Mouse (Mus musculus) hindbrain, postnatal 0 days (tissue): Measurements from ENCODE around the gene A630095N17Rik. TPM values are rescaled to one million over a fixed set of nuclear protein-coding genes. Genes with fewer than 3 reads are reported as not detected.

Experiments
- ATAC-seq: fragments of 200-750 bp; cut with Nextera tagmentation; 2 replicates; pipeline ENCODE4 v1.8.0; 2017; ENCODE audit warnings: mild to moderate bottlenecking, moderate TSS enrichment, moderate library complexity
- DNase-seq: peaks from one replicate; pipeline ENCODE4 v3.0.0-alpha.2; 2015; ENCODE audit warnings: low spot score
- H3K27ac ChIP-seq: fragments of 300-500 bp; sonication (generic); 2 replicates; pipeline ENCODE4 v1.5.1; 2014; ENCODE audit warnings: mild to moderate bottlenecking
- H3K27me3 ChIP-seq: fragments of 300-500 bp; sonication (generic); 2 replicates; pipeline ENCODE4 v1.6.1; 2014; ENCODE audit warnings: low read length, mixed read lengths; ENCODE audit not compliant: insufficient read depth
- H3K36me3 ChIP-seq: fragments of 300-500 bp; sonication (generic); 2 replicates; pipeline ENCODE4 v1.6.1; 2014; ENCODE audit warnings: low read length, mixed read lengths; ENCODE audit not compliant: insufficient read depth
- H3K4me1 ChIP-seq: fragments of 300-500 bp; sonication (generic); 2 replicates; pipeline ENCODE4 v1.6.1; 2014; ENCODE audit warnings: antibody characterized with exemption, low read length, mixed read lengths; ENCODE audit not compliant: insufficient read depth
- H3K4me2 ChIP-seq: fragments of 300-500 bp; sonication (generic); 2 replicates; pipeline ENCODE4 v1.6.1; 2014; ENCODE audit warnings: low read depth, mild to moderate bottlenecking, low read length, moderate library complexity, mixed read lengths
- H3K4me3 ChIP-seq: fragments of 300-500 bp; sonication (generic); 2 replicates; pipeline ENCODE4 v1.5.1; 2014; ENCODE audit warnings: low read length
- H3K9ac ChIP-seq: fragments of 300-500 bp; sonication (generic); replicated peaks from 2 replicates; pipeline ENCODE4 v1.6.1; 2014; ENCODE audit warnings: mild to moderate bottlenecking, low read length, moderate library complexity, mixed read lengths
- H3K9me3 ChIP-seq: fragments of 300-500 bp; sonication (generic); 2 replicates; pipeline ENCODE4 v1.6.1; 2016; ENCODE audit warnings: low read length, mixed read lengths
- CTCF ChIP-seq: IDR thresholded peaks from 2 replicates; pipeline ENCODE4 v1.5.1; 2016; ENCODE audit warnings: antibody characterized with exemption, control low read depth, low read depth
- WGBS: fragments of 180-500 bp; shearing (Covaris S2); extraction: QIAGEN DNeasy Blood & Tissue Kit; methylation state at CpG from one replicate; pipeline ENCODE4 v1.1.7; 2014; 5-methylcytosine and 5-hydroxymethylcytosine counted together
- polyA plus RNA-seq: library from polyadenylated mRNA; unstranded; fragments of >200 nt; fragmentation: Nextera tagmentation; extraction: Ambion mirVana; gene quantifications from 2 replicates; pipeline ENCODE4 v1.2.1, GENCODE M21; 2015
- total RNA-seq: library from RNA; depleted of rRNA; stranded (reverse); fragments of >200 nt; gene quantifications from 2 replicates; pipeline ENCODE4 v1.2.3, GENCODE M21; 2014; rRNA removed

Gene A630095N17Rik
- total RNA-seq: not detected in 2 replicates
- 0.29 and 0.31 TPM in 2 replicates for polyA plus RNA-seq

DNA sequence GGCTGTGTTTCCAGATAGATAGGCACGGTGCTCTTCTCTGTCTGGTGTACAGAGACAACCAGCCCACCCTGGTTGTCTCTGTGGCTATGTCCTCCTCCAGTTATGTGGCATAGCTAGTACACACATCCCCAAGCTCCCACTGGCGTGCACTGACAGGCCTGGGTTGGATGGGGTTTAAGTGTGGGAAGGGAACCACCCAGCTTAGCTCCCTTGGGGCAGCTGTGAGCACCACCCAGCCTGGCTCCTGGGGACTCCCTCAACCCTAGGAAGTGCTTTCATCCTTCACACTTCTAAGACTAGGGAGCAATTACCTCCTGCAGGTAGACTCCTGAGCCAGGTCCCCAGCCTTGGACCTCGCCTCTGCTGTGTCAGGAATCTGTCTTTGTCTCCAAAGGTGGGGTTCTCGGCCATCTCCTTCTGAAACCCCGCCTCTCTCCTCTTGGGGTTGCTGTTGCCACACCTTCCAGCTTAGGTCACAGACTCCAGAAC lies at the start of gene A630095N17Rik:
Gene A630095N17Rik, minus strand, starts transcription at position 439 of the 489 bp plus-strand sequence.
- no peaks in the 10 kb centered on the region for H3K36me3 ChIP-seq
- H3K4me2 ChIP-seq: no peak within 1 kb of the TSS
- H3K9me3 ChIP-seq: no peaks in the 10 kb centered on the region
- no peaks in the 10 kb centered on the region for H3K27me3 ChIP-seq
- TF ChIP-seq CTCF: no peak
- WGBS: 72% methylated on average over 5 of the region's 5 CpGs
- H3K4me1 ChIP-seq: 0 out of 2 replicates have a peak, but pooled peaks cover 4% of the 10 kb centered on the region
- H3K9ac ChIP-seq: no peak within 1 kb of the TSS
- H3K4me3 ChIP-seq: no peak within 1 kb of the TSS
- H3K27ac ChIP-seq: no peak within 1 kb of the TSS
- no peak for ATAC-seq
- no peak for DNase-seq

GRCm38 (mm10) chr1:75278228-75278627 lies 46.3 kb upstream of the A630095N17Rik start, which contains the start of gene Resp18:
Resp18 (minus strand) TSS chr1:75278415.
- WGBS: 4% methylated on average over 13 of the region's 13 CpGs
- H3K4me3 ChIP-seq: peak within 1 kb of the TSS; percentile 46
- no peaks in the 10 kb centered on the region for H3K4me1 ChIP-seq
- ATAC-seq (peak; percentile 81), DNase-seq (peak; percentile 69)
- no peaks in the 10 kb centered on the region for H3K36me3 ChIP-seq
- no peaks in the 10 kb centered on the region for H3K9me3 ChIP-seq
- H3K9ac ChIP-seq: peak within 1 kb of the TSS; percentile 53
- TF ChIP-seq CTCF: peak; percentile 13; the same call in 1 of the 2 replicates
- peak within 1 kb of the TSS; percentile 60 for H3K4me2 ChIP-seq
- H3K27me3 ChIP-seq: no peaks in the 10 kb centered on the region
- H3K27ac ChIP-seq: peak within 1 kb of the TSS; percentile 54

DNA sequence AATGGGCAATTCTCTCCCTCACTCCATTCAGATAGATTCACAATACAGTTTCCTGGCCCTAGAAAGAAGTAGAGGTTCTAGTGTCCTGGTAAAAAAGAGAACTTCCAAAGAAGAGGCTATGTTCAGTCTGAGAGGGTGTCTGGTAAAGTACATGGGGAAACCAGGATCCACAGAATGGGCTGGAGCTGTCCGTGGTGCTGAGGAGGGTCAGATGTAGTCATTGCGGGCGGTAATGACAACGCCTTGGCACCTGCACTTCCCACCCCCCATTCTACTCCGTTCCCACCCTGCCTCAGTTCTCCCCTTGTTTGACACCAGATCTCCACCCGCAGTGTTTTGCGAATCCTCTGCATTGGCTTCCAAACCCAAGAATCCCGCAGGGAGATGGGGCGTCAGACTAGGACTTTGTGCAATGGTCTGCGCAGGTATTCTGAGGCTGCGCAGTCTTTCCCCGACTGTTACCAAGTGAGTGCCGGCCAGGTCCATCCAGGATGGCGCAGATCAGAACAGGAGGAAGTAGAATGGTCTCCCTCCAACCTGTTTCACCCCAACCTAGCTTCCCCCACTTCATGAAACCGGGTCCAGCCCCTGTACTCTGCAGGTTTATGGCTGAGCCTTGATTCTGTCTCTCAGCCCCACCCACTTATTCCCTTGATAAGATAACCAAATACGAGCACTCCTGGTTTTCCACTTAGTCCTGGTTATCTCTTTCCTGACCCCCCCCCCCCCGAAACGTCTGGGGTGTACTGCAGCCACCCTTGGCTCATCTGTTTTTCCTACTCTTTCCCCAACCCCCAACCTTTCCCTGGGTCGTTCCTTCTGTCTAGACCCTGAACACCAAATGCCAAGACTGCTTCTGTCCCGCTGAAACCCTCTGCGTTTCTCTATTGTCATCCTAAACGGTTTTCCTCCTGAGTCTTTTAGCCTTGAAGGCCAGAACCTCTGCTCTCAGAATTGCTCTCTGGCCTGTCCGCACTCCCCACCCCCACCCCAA lies 45.6 kb upstream of the A630095N17Rik start:
- Histone ChIP-seq H3K4me3 (peak overlapping the region; percentile 46), H3K36me3 (no peaks in the 10 kb centered on the region), H3K9ac (peak overlapping the region; percentile 53), H3K27me3 (no peaks in the 10 kb centered on the region), H3K4me1 (no peaks in the 10 kb centered on the region), H3K9me3 (no peaks in the 10 kb centered on the region), H3K4me2 (peak overlapping the region; percentile 60), H3K27ac (peak overlapping the region; percentile 54; the same call in 1 of the 2 replicates)
- WGBS: 3% methylated on average over 23 of the region's 23 CpGs
- ATAC-seq (peak; percentile 85), DNase-seq (peak; percentile 68)
- no peak for TF ChIP-seq CTCF

DNA sequence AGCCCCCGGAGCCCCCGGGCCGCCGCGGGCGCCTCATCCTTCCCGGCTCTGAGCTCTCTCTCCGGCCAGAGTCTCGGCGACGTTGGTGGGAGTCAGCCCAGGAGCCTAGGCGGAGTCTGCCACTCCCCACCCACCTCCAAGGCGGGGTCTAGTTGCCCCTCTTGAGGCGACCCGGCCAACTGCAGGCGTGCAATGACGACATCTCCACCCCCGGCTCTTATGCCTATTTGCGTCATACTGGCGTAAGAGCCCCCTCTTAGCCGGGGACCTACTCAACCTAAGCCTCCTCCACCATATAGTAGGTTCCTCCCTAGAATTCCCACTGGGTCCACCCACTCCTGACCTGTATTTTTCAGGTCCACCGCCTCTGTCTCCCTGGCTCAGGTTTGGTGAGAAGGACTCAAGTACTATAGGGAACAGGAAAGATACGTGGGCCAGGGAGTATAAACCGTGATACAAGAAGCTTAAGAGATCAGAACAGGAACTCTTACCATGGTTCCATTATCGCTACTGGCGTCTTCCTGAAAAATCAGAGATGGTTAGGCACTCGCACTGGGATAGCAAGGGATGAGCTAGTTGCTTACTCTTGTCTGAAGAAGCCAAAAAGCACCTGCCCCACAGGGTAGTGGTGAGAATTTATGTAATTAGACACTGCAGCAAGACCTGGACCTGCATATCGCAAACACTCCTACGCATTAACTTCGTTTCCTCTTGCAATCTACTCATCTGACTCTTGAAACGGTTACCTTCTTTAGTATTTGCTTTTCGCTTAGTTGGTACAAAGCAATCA lies 32.4 kb upstream of the A630095N17Rik start, which contains the start of gene Ptprn:
Gene Ptprn, minus strand, starts transcription at position 412 of the 790 bp plus-strand sequence.
- ATAC-seq: peak; percentile 86
- H3K36me3 ChIP-seq: no peaks in the 10 kb centered on the region
- 11% methylated on average over 30 of the region's 32 CpGs for WGBS
- peak within 1 kb of the TSS; percentile 64 for H3K4me2 ChIP-seq
- no peaks in the 10 kb centered on the region for H3K4me1 ChIP-seq
- TF ChIP-seq CTCF: peak; percentile 27
- H3K9ac ChIP-seq: peak within 1 kb of the TSS; percentile 57
- H3K27ac ChIP-seq: peak within 1 kb of the TSS; percentile 55
- H3K4me3 ChIP-seq: peak within 1 kb of the TSS; percentile 60
- peaks cover 6% of the 10 kb centered on the region for H3K27me3 ChIP-seq
- H3K9me3 ChIP-seq: no peaks in the 10 kb centered on the region
- DNase-seq: peak; percentile 82

DNA sequence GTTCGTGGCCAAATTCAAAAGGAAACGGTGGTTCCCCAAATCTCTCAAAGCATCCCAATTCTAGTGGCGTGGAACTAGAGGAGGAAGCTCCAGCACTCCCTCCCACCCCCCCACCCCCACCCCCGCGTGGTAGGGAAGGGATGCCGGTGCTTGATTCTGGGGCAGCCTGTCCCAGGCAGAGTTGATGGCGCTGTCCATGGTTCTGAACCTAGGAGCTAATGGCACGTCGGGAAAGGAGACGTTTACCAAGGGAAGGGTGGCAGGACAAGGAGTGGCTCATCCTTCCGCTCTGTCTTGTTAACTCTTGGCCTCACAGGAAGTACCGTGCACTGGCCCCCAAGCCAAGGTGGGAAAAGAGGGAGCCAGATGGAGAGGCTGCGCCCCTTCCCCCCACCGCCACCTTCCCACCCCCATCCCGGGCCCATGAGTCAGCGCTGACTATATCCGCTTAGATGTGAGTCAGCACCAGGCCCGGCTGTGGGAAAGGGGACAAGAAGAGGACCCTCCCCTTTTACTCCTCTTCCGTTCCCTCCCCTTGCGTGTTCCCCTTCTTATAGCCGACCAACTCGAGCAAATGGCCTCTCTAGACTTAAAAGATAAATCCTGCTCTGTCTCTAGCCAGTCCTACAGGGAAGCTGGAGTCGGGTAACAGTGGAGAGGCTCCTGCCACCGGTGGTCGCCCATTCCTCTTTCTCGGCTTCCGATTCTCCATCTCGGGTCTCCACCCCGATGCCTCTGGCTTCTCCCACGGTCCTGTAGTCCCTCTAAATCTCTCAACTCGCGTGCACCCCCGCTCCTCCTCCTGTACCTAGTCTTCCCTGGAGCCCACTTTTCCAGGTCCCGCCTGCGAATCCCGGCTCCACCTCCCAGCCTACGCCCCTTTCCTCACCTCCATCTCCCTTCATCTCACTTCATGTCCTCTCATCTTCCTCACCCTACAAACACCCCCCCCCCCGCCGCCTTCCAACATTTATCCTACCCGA lies 31.4 kb upstream of the A630095N17Rik start:
- Histone ChIP-seq H3K4me2 (peak overlapping the region; percentile 64), H3K4me1 (no peaks in the 10 kb centered on the region), H3K27me3 (peaks cover 6% of the 10 kb centered on the region), H3K36me3 (no peaks in the 10 kb centered on the region), H3K9ac (peak overlapping the region; percentile 57), H3K27ac (peak overlapping the region; percentile 55), H3K9me3 (no peaks in the 10 kb centered on the region), H3K4me3 (peak overlapping the region; percentile 60)
- no peak for TF ChIP-seq CTCF
- DNase-seq (peak; percentile 66), ATAC-seq (peak; percentile 80)
- WGBS: under 1% methylated on average over 39 of the region's 40 CpGs
